Mouse (Mus musculus): ENCODE measurements around the gene Gabrb3. TPM values are rescaled to one million over a fixed set of nuclear protein-coding genes. Genes with fewer than 3 reads are reported as not detected.

The Gabrb3 gene
- polyA plus RNA-seq, 1 experiment, result 0.27 TPM

GRCm38 (mm10) chr7:57421044-57421443, 1.6 kb downstream of the Gabrb3 start:
- Histone ChIP-seq H3K27ac (ENCODE audit: control insufficient read depth, insufficient read depth, low read depth, low read length, poor library complexity) (no peak overlapping the region), H3K4me3 (replicated peaks; ENCODE audit: control insufficient read depth, low read depth, low read length) (no peak overlapping the region), H3K4me1 (ENCODE audit: control insufficient read depth, insufficient read depth, low read length) (no peaks in the 10 kb centered on the region)
- 71% methylated on average over 1 of the region's 1 CpGs for WGBS
- TF ChIP-seq CTCF (IDR thresholded peaks at IDR 0.05; ENCODE audit: control insufficient read depth, insufficient read depth, low read length) (no peak), POLR2A (IDR thresholded peaks at IDR 0.05; ENCODE audit: borderline replicate concordance, control insufficient read depth, low read depth, low read length) (no peak)

- WGBS, result 61% methylated on average over 1 of the region's 1 CpGs
- no peak overlapping the region for H3K27ac ChIP-seq (ENCODE audit: control insufficient read depth, insufficient read depth, low read depth, low read length, poor library complexity)
- no peaks in the 10 kb centered on the region for H3K4me1 ChIP-seq (ENCODE audit: control insufficient read depth, insufficient read depth, low read length)
- TF ChIP-seq POLR2A (IDR thresholded peaks at IDR 0.05; ENCODE audit: borderline replicate concordance, control insufficient read depth, low read depth, low read length) (no peak), CTCF (IDR thresholded peaks at IDR 0.05; ENCODE audit: control insufficient read depth, insufficient read depth, low read length) (no peak)
- no peak overlapping the region for H3K4me3 ChIP-seq (replicated peaks; ENCODE audit: control insufficient read depth, low read depth, low read length)
These were observed 3.2 kb downstream of the Gabrb3 start for GRCm38 (mm10) chr7:57422675-57423074.

DNA sequence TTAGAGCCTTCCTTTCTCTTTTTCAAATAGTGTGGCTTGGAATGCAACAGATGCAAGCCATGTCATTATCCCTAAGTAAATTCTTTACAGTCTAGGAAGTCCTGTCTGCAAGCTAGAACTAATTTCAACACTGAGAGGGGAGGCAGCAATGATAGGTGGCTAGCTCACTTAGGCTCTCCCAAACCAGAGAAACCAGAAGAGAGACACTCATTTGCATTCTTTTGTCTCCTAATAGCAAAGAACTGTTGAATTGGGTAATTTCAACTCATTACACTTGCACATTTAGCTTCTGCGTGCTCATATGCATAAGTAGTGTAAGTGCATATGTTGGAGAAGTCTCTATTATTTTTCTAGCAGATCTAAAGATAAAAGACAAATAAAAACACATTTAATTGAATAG, 28.7 kb downstream of the Gabrb3 start:
- Histone ChIP-seq H3K4me3 (replicated peaks; ENCODE audit: control insufficient read depth, low read depth, low read length) (no peak overlapping the region), H3K27ac (ENCODE audit: control insufficient read depth, insufficient read depth, low read depth, low read length, poor library complexity) (no peak overlapping the region), H3K4me1 (ENCODE audit: control insufficient read depth, insufficient read depth, low read length) (no peaks in the 10 kb centered on the region)
- no peak for TF ChIP-seq CTCF (IDR thresholded peaks at IDR 0.05; ENCODE audit: control insufficient read depth, insufficient read depth, low read length)
- TF ChIP-seq POLR2A (IDR thresholded peaks at IDR 0.05; ENCODE audit: borderline replicate concordance, control insufficient read depth, low read depth, low read length), result no peak
- WGBS, result 57% methylated on average over 1 of the region's 1 CpGs

GRCm38 (mm10) chr7:57460354-57460753, 40.9 kb downstream of the Gabrb3 start:
- no peaks in the 10 kb centered on the region for H3K4me1 ChIP-seq (ENCODE audit: control insufficient read depth, insufficient read depth, low read length)
- no peak overlapping the region for H3K4me3 ChIP-seq (replicated peaks; ENCODE audit: control insufficient read depth, low read depth, low read length)
- TF ChIP-seq POLR2A (IDR thresholded peaks at IDR 0.05; ENCODE audit: borderline replicate concordance, control insufficient read depth, low read depth, low read length) (no peak), CTCF (IDR thresholded peaks at IDR 0.05; ENCODE audit: control insufficient read depth, insufficient read depth, low read length) (no peak)
- no peak overlapping the region for H3K27ac ChIP-seq (ENCODE audit: control insufficient read depth, insufficient read depth, low read depth, low read length, poor library complexity)
- 60% methylated on average over 5 of the region's 5 CpGs for WGBS

GRCm38 (mm10) chr7:57471316-57471715, 51.8 kb downstream of the Gabrb3 start:
- WGBS, result 85% methylated on average over 1 of the region's 1 CpGs
- H3K4me1 ChIP-seq (ENCODE audit: control insufficient read depth, insufficient read depth, low read length), result no peaks in the 10 kb centered on the region
- TF ChIP-seq POLR2A (IDR thresholded peaks at IDR 0.05; ENCODE audit: borderline replicate concordance, control insufficient read depth, low read depth, low read length), result no peak
- TF ChIP-seq CTCF (IDR thresholded peaks at IDR 0.05; ENCODE audit: control insufficient read depth, insufficient read depth, low read length), result no peak
- no peak overlapping the region for H3K4me3 ChIP-seq (replicated peaks; ENCODE audit: control insufficient read depth, low read depth, low read length)
- H3K27ac ChIP-seq (ENCODE audit: control insufficient read depth, insufficient read depth, low read depth, low read length, poor library complexity), result no peak overlapping the region

DNA sequence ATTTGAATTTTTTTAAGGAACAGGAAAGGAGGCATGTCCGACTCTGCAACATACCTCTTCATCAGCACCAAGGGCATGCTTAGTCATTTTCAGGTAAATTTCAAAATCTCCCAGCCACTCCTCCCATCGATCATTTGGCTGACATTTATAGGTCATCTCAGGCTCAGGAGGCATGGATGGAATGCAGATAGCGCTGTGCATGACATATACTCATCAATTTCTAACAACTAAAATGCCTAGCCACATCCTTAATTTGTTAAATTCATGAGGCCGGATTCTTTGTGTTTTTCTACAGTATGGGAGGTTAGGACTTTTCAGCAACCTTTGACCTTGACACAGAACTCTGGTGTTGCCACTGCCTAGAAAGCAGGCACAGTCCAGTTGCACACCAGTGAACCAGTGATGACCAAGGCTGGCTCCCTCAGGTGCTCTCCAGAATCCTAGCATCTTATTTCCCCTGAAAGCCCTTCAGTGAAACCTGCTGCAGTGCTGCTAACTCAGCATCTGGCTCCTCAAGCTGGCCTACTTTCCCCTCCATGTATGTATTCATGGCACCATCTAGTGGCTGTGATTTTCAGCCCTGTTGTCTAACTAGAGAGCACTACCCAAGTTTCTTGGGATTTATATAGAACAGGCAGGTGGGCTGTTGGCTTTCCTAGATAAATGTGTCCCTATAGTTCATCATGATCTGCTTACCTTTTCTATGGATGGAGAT, 54.5 kb downstream of the Gabrb3 start:
- H3K4me1 ChIP-seq (ENCODE audit: control insufficient read depth, insufficient read depth, low read length), result no peaks in the 10 kb centered on the region
- no peak overlapping the region for H3K27ac ChIP-seq (ENCODE audit: control insufficient read depth, insufficient read depth, low read depth, low read length, poor library complexity)
- TF ChIP-seq CTCF (IDR thresholded peaks at IDR 0.05; ENCODE audit: control insufficient read depth, insufficient read depth, low read length) (no peak), POLR2A (IDR thresholded peaks at IDR 0.05; ENCODE audit: borderline replicate concordance, control insufficient read depth, low read depth, low read length) (no peak)
- WGBS, result 67% methylated on average over 4 of the region's 4 CpGs
- no peak overlapping the region for H3K4me3 ChIP-seq (replicated peaks; ENCODE audit: control insufficient read depth, low read depth, low read length)

- no peaks in the 10 kb centered on the region for H3K4me1 ChIP-seq (ENCODE audit: control insufficient read depth, insufficient read depth, low read length)
- no peak overlapping the region for H3K27ac ChIP-seq (ENCODE audit: control insufficient read depth, insufficient read depth, low read depth, low read length, poor library complexity)
- TF ChIP-seq POLR2A (IDR thresholded peaks at IDR 0.05; ENCODE audit: borderline replicate concordance, control insufficient read depth, low read depth, low read length), result no peak
- no peak for TF ChIP-seq CTCF (IDR thresholded peaks at IDR 0.05; ENCODE audit: control insufficient read depth, insufficient read depth, low read length)
- no peak overlapping the region for H3K4me3 ChIP-seq (replicated peaks; ENCODE audit: control insufficient read depth, low read depth, low read length)
These were observed 63.4 kb downstream of the Gabrb3 start for GRCm38 (mm10) chr7:57482896-57483295.

GRCm38 (mm10) chr7:57486907-57487306, 67.4 kb downstream of the Gabrb3 start:
- TF ChIP-seq POLR2A (IDR thresholded peaks at IDR 0.05; ENCODE audit: borderline replicate concordance, control insufficient read depth, low read depth, low read length) (no peak), CTCF (IDR thresholded peaks at IDR 0.05; ENCODE audit: control insufficient read depth, insufficient read depth, low read length) (no peak)
- H3K4me1 ChIP-seq (ENCODE audit: control insufficient read depth, insufficient read depth, low read length), result no peaks in the 10 kb centered on the region; the same call in 1 of the 2 replicates
- H3K27ac ChIP-seq (ENCODE audit: control insufficient read depth, insufficient read depth, low read depth, low read length, poor library complexity), result no peak overlapping the region
- 72% methylated on average over 6 of the region's 6 CpGs for WGBS
- no peak overlapping the region for H3K4me3 ChIP-seq (replicated peaks; ENCODE audit: control insufficient read depth, low read depth, low read length)

- TF ChIP-seq CTCF (IDR thresholded peaks at IDR 0.05; ENCODE audit: control insufficient read depth, insufficient read depth, low read length), result no peak
- no peak for TF ChIP-seq POLR2A (IDR thresholded peaks at IDR 0.05; ENCODE audit: borderline replicate concordance, control insufficient read depth, low read depth, low read length)
- Histone ChIP-seq H3K27ac (ENCODE audit: control insufficient read depth, insufficient read depth, low read depth, low read length, poor library complexity) (no peak overlapping the region), H3K4me3 (replicated peaks; ENCODE audit: control insufficient read depth, low read depth, low read length) (no peak overlapping the region), H3K4me1 (ENCODE audit: control insufficient read depth, insufficient read depth, low read length) (no peaks in the 10 kb centered on the region; the same call in 1 of the 2 replicates)
- WGBS, result 67% methylated on average over 4 of the region's 4 CpGs
These were observed 72.3 kb downstream of the Gabrb3 start for GRCm38 (mm10) chr7:57491795-57492194.
